Mouse (Mus musculus) monocyte, adult 59 days (primary cell): ENCODE measurements around the gene Fhad1. TPM values are rescaled to one million over a fixed set of nuclear protein-coding genes. Genes with fewer than 3 reads are reported as not detected.

Experiments used
- total RNA-seq, 2 experiments: library from RNA; stranded (reverse); gene quantifications; one replicate each; pipeline ENCODE4 v1.2.4; 2023

The Fhad1 gene
- 1 to 10 TPM; 1.5 to 1.6 TPM for total RNA-seq

DNA sequence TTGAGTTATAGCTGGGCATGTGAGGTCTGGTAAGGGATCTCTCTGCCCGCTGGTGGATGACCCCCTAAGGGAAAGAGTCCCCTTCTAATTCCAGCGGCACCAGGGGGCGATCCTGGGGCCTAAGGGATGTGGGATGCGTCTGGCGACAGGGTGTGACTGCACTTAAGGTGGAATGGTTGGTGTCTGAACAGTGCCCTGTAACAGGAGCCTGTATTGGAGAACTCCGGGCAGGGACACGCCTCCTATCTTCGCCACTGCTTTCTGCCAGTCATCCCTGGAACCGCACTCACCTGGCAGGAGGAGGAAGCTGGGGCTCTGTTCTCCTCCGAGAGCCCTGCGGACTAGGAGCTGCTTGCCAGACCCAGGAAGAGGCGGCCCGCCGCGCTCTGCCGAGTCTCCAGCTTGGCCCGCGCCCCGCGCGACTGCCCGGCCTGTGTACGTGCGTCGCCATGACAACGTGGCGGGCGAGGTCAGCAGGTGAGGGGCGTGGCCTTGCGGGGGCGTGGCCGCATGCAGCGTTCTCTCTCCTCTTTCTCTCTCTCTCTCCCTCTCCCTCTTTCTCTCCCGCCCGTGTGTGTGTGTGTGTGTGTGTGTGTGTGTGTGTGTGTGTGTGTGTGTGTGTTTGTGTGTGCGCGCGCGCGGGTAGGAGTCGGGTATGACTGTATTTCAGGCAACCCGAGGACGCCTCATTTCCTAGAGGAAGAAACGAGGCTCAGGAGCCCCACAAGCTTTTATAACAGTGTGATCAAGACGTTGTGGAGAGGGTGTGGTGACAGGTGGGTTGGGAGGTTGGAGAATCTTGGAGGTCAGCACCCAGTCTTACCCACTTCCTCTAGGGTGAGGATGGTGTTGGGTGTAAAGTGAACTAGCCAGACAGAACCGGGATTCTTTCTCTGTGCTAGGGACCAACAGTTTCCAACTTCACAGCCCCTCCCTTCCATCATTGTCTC, at the start of gene Fhad1:
Fhad1 (minus strand) TSS at position 424 of the 950 bp plus-strand sequence.

DNA sequence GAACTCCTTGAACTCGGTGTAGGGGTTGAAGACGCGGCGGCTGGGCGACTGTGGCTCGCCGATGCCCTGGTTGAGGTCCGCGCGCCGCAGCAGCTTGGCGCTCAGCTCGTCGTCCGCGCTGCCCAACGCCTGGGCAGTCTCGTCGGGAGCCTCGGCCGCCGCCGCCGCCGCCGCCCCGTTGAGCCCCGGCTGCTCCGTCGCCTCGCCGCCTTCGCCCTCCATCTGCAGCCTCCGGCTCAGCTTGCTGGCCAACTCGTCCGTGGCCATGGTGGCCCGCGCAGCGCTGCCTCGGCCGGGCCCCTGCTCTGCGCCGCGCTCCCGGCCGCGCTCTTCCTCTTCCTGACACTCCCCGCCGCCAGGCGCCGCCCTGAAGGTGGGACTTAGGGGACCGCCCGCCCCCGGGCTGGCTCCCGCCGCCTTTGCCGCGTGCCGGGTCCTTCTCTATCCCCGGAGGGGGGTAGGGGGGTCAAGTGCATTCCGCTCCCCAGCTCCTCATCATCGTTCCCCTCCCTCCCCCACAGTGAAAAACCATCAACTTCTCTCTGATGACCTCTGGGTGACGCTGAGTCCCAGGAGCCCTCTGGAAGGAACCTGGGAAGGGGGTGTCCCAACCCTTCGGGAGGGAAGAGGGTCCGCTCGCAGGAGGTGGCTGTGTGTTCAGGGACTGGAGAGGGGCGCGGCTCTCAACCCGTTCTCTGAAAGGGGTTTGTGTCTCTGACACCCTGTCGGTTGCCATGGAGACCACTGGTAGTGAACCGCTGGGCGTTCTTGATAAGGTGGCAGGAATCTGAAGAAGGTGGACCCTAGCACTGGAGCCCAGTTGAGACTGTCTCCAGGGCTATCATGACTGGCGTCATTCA, 140.1 kb downstream of the Fhad1 start, which contains the start of gene Efhd2:
Efhd2 (minus strand) TSS at position 320 of the 860 bp plus-strand sequence.

DNA sequence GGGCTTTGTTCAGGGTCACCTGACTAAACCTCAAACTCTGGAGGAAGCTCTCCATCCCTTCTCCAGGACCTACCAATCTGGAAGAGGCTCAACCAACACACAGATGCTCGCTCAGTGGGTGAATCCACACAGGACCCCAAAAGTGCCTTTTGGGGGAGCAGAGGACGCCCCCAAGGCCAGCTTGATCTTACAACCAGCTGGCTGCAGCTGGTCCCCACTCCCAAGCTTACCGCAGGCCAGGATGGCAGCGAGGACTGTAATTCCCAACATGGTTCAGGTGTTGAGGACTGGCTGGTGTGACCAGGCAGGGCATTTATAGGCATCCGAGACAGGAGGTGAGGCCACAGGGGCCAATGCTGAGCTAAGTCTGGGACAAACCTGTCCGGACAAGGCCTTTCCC, 168.9 kb downstream of the Fhad1 start, which contains the start of gene Ctrc:
Ctrc (minus strand) TSS at position 361 of the 400 bp plus-strand sequence.

Other genes with a start within 250 kb of the Fhad1 start
- 10 to 100 TPM; 10.7 to 13.2 TPM for gene Dnajc16, start 224.2 kb downstream of the Fhad1 start, total RNA-seq
- 10 to 100 TPM; 27.7 to 30.9 TPM for gene Casp9, start 221.5 kb downstream of the Fhad1 start, total RNA-seq
- gene Cela2a, start 188.9 kb downstream of the Fhad1 start, total RNA-seq: 1 to 10 TPM in 1 of 2 experiments, not detected in 1; 2.8 TPM
- not detected for gene Ctrc, start 168.7 kb downstream of the Fhad1 start, total RNA-seq
- gene Efhd2, start 140.2 kb downstream of the Fhad1 start, total RNA-seq: 100 to 1,000 TPM; 233 to 254 TPM
- gene Tmem51, start 69.2 kb upstream of the Fhad1 start, total RNA-seq: 100 to 1,000 TPM; 122 to 129 TPM
- 1 to 10 TPM in 1 of 2 experiments, under 1 TPM in 1; 0.30 to 1.2 TPM for gene Kazn, start 224.3 kb upstream of the Fhad1 start, total RNA-seq